Mouse (Mus musculus) layer of hippocampus, adult 8-10 months (tissue): ENCODE measurements around the gene Paox. TPM values are rescaled to one million over a fixed set of nuclear protein-coding genes. Genes with fewer than 3 reads are reported as not detected.
"Not testable (repeated sequence)": the region's sequence is repeated elsewhere in the genome, so short reads cannot be mapped to it uniquely, and the experiment has no call there.

Experiments used
- DNase-seq, 2 experiments: peaks; one replicate each; pipeline ENCODE4 v3.0.0; 2022; ENCODE audit warnings: low spot score in 2 of 2
- total RNA-seq, 4 experiments: library from RNA; stranded (reverse); gene quantifications; 2 replicates each; pipeline ENCODE4 v1.2.4; 2022

Gene Paox
- total RNA-seq, 4 experiments from 2014 or later = 6.1 to 6.5 (median 6.4) TPM

GRCm38 (mm10) chr7:140120484-140120883, 4.9 kb downstream of the Paox start:
- DNase-seq = no peak

DNA sequence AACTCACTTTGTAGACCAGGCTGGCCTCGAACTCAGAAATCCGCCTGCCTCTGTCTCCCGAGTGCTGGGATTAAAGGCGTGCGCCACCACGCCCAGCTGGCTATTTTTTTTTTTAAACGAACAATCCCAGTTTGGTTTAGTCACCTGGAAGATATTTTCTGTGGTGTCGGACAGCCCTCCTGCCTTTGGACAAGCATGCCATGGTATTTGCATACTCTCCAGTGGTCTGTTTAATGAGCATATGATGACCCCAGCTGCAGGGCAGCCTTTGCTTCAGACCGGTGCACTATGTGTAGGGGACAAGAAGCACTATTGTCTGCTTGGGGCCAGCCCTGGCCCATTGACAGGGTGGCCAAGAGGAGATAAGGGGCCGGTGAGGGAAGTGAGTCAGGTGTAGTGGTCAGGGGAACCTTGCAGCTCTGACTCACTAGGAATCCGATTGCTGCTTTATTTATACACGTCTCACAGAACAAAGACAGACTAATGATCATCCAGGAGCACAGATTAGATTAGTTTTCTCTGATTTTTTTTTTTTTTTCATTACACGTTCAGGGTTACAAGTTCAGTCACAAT, 5.8 kb downstream of the Paox start:
- DNase-seq = no peak

GRCm38 (mm10) chr7:140122765-140123164, 7.2 kb downstream of the Paox start:
- no peak for DNase-seq

GRCm38 (mm10) chr7:140124382-140124781, 8.8 kb downstream of the Paox start:
- no peak for DNase-seq

DNA sequence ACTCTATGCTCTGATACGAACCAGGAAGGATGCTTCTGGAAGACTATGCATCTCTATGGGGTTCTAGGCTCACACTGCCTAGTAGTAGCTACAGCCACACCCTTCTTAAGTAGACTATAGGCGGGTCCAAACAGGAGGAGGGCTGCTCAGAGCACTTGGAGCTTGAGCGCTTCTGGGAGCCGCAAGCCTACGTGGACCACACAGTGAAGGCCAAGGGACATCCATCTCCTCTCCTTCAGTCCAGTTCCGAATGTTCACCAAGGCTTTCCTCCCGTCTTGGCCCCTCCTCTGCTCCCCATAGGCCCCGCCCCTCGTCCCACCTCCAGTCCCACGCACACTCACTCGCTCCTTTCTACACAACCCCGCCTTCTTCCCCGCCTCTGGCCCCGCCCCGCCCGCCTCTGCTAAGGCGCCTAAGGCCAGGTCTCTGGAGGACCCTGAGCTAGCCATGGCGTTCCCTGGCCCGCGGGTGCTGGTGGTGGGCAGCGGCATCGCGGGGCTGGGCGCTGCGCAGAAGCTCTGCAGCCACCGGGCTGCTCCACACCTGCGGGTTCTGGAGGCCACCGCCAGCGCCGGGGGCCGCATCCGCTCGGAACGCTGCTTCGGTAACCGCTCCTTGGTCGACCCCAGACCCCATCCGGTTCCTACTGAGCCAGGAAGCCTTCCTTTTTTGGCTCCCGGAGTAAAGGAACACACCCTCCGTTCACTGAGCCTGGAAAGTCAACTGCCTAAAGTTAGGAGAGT, 9.9 kb downstream of the Paox start:
- peak; percentile 79 to 86 for DNase-seq

DNA sequence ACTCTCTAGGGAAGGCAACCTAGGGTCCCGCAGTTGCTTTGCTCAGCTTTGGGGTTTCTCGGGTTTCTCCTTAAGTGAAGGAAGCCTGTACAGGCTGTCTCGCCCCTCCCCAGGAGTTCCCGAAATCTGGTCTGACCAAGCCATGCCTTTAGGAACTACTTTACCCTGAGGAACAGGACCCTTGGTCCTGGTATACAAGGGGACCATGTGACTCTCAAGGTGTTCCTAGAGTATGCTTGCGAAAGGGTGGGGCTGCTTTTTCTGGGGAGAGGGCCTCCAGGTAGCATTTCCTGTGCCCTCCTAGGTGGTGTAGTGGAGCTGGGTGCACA, 10.4 kb downstream of the Paox start:
- DNase-seq = no peak

GRCm38 (mm10) chr7:140126934-140127333, 11.3 kb downstream of the Paox start:
- DNase-seq = no peak

DNA sequence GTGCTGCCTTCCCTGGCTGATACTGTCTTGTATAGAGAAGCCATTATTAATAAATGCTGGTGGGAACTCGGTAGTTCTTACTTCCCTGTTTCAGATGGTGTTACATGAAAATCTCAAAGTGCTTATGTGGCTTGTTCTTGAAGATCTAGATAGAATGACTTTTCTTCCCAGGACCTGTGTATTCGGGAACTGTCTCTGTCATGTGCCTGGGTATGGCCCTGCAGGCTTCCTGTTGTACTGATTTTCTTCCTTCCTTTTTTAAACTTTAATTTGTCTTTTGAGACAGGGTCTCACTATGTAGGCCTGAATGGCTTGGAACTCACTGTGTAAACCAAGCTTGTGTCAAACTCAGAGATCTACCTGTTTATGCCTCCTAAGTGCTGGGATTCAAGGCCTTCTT, 12.3 kb downstream of the Paox start:
- DNase-seq = no peak

GRCm38 (mm10) chr7:140132184-140132583, 16.6 kb downstream of the Paox start:
- not testable (repeated sequence) for DNase-seq

DNA sequence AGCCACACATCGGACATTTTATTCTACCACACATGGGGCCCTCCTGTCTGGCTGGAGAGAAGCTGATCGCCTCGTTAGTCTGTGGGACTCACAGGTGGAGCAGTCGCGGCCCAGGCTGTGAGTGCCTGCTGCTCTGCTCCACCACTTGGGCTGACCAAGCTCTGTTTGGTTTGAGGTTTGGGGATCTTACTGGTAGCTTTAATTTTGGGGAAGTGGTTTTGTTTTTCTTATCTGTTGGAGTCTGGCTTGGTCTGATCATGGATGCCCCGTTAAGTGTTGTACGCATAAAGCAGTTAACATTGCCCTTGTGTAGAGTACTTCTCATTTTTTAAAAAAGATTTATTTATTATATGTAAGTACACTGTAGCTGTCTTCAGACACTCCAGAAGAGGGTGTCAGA, 18.4 kb downstream of the Paox start:
- DNase-seq = not testable (repeated sequence)

- DNase-seq = no peak
Observed at GRCm38 (mm10) chr7:140135106-140135770, 19.6 kb downstream of the Paox start.

- DNase-seq = peak; percentile 94 to 99
Observed at GRCm38 (mm10) chr7:140137135-140138020, 21.8 kb downstream of the Paox start, which contains the start of gene Mtg1. Gene Mtg1 (plus strand): TSS chr7:140137564.

DNA sequence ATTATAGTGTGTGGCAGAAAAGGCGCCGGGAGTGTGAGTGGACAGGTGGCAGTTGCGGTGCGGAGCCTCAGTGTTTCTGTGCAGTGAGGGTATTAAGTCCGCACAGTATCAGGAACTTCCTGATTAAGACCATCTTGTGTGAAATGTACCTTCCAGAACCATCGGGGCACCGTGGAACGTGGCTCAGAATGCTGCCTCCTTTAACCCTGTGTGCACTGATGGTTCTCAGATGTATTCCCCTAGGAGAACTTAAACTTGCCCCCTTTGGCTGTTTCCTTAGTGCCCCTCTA, 22.4 kb downstream of the Paox start:
- no peak for DNase-seq

DNA sequence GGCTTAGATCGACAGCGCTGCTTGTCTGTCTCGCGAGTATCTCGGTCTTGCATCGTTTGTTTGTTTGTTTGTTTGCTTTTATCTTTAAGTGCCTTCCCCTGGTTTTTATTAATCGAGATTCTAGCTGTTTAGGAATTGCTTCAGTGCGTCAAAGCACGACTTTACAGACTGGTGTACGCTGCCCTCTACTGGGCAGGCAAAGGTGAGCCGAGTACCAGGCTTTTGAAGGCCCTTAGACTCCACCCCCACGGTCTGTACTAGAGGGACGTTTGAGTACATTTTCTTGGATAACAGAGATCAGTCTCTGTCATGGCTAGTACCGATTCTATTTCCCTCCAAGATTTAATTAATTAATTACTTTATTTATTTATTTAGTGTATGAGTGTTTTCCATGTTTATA, 25.8 kb downstream of the Paox start:
- DNase-seq = peak in 1 of 2 experiments; percentile 68

- DNase-seq = no peak
Observed at GRCm38 (mm10) chr7:140144550-140144949, 29.0 kb downstream of the Paox start.

DNA sequence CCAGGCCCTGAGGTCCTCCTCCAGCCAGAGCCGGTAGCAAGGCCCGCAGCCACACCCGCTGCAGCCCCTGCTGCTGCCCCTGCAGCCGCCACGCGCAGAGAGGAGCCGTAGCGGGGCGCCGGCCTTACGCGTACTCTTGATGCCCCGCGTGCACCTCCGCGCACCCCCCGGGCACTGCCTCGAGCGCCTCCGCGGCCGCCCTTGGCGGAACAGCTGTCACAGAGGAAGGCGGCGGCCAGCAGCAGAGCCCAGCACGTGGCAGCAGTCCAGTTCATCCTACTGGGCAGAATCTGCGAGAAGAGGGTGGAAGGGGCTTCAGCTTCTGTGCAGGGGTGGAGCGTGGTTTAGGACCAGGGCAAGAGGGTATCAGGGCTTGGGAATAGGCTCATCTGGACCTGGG, 37.8 kb downstream of the Paox start:
- DNase-seq = peak in 1 of 2 experiments; percentile 60

DNA sequence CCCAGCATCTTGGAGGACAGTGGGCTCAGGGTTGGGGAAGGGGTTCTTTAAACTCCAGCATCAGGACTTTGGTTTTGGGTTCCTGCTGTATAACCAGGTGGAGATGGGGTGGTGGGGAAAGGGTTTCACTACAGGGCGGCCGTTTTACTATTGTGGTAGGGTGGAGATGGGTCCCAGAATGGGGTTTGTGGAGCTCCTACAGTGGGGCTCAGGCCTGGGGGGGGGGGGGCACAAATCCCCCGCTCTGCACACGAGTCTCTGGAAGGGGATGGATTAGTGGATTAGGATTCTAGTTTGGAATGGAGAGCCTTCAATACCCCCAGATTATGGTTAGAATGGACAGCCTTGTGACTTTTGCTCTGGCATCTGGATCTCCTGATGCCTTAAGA, 38.2 kb downstream of the Paox start:
- DNase-seq = no peak

- DNase-seq = peak; percentile 70 to 76
Observed at GRCm38 (mm10) chr7:140154218-140154927, 38.8 kb downstream of the Paox start, which contains the start of gene Sprn. Gene Sprn (minus strand): TSS chr7:140154877.

- no peak for DNase-seq
Observed at GRCm38 (mm10) chr7:140160363-140160762, 44.8 kb downstream of the Paox start.

DNA sequence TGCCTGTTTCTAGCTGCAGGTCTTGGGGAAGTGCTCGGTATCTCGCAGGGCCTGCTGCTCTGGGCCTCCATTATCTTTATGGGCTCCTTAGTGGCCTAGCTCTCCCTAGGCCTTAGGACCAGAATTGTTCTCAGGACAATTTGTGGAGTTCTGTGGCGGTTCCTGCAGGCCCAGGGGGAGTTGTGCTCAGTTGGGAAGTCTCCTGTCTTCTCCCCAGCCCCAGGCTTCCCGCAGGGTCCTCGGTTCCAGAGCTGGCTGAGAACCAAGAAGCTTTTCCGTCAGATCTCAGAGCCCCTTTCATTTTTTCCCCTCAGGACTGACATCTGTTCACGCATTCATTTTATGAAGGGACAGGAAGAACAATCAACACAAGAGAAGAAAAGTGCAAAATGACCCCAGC, 49.1 kb downstream of the Paox start, which contains the start of gene Olfr522:
TSS of gene Olfr522 (minus strand) at position 101 of the 400 bp plus-strand sequence.
- no peak for DNase-seq

- DNase-seq = no peak
Observed at GRCm38 (mm10) chr7:140167950-140168349, 52.4 kb downstream of the Paox start.
